Mouse (Mus musculus): Measurements from ENCODE around the gene Tor3a.

The Tor3a gene

DNA sequence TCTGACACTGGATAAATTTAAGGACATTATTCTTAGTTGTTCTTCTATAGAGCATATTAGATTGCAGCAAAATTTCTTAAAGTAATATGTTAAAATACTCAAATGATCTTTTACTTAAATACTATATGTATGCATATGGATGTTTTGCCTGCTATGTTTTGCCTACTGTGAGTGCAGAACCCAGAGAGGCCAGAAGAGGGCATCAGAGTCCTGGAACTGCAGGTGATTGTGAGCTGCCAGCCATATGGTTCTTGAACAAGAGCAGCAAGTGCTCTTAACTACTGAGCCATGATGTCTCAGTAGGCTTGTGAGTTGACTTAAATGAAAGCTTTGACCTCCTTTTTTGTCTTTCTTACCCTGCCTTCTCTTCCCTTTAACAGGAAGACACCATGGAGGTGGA is 43.2 kb downstream of the Tor3a start:
- DNase-seq = peak; percentile 28

DNA sequence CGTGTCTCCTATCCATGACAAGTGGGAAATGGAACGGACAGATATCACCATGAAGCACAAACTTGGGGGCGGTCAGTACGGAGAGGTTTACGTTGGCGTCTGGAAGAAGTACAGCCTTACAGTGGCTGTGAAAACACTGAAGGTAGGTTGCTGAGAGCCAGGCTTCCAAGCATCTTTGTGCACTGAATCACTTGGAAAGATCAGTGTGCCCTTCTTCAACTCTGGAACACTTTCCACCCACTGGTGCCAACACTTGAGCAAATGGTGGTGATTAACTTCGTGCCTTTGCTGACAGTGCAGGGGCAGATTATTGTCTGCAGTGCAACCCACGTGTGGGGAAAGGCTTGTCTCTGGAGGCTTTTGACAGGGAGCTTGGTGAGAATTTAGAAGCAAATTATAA is 44.2 kb downstream of the Tor3a start:
- no peak for DNase-seq

DNA sequence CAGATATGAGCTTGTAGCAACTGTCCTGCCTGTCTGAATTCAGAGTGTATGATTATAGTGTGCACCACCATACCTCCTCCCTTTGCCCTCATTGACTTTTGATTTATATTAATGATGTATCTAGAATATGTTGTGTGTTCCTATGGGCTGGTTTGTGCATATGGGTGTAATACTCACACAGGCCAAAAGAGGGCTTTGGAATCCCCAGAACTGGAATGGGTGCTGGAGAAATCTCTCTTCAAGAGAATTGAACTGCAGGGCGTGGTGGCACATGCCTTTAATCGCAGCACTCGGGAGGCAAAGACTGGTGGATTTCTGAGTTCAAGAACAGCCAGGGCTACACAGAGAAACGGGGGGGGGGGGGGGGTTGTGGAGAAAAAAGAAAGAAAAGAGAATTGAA is 47.4 kb downstream of the Tor3a start:
- DNase-seq = no peak

DNA sequence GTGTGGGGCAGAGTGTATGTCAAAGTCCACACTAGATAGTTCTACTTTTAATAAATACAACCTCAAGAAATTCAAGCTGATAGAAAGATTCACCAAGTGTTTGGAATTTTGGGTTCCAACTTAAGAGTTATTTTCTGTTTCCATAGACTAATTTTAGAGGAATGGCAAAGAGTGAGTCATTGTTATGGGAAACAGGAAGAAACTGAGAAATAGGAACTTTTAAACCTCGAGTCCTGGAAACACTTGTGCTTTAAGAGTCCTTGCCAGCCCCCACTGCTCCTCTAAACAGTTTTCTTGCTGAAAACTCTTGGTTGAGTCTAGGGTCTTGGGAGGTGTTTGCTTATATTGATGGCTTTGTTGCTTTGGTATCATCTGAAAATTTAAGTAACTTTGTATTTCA is 49.9 kb downstream of the Tor3a start:
- no peak for DNase-seq

DNA sequence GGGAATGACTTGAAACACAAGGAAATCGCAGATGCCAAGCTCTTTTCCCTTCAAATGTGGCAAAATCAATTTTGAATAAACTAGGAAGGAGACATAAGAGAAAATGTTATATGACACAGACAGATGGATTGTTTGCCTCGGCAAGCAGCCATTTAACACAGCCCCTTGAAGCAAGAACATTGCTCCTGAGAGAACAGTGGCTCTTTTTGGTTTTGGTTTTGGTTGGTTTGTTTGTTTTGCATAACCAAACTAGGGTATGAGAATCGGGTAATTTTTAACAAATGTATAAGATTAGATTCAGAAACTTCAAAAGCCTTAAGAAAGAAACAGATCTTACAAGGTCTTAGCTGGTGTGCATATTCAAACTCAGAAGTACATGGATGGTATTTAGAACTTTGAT is 53.2 kb downstream of the Tor3a start:
- no peak for DNase-seq

DNA sequence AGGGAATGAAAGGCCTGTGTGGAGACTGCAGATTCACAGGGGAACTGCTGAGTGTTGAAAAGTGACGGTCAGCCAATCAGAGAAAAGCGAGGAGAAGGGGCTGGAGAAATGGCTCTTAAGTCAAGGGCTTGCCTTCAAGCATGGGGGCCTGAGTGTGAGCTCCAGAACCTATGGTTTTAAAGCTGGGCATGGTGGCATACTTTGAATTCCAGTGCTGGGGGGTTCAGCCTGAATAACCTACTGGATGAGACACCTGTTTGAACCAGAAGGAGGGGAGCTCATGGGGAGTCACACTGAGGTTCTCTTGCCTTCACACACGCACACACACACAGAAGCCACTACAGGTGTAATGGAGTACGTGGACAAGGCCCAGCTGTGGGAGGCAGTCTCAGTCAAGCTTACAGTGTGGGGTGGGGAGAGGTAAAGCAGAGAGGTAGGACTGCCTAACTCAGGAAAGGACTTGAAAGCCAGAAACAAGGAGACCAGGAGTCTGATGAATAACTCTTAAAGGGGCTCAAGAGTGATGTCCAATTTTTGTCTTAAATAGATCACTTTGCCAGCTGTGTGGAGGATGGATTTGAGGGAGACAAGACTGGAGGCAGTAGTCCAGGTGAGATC is 53.8 kb downstream of the Tor3a start:
- no peak for DNase-seq

DNA sequence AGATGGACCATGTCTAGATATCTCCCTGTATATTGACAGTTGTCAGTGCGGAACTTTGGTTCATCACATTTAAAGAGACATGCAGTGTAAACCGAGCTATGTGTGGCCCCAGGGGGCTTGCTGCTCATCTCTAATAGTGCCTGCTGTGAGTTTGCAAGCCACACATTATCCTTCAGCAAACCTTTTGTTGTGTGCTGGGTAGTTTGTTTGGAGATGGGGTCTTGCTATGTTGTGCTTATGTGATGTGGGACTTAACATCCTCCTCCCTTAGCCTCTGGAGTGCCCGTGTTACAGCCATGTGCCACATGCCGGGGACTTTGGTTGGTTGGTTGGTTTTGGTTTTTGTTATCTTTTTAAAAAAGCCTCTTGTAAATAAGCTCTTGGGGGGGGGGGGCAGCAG is 56.3 kb downstream of the Tor3a start:
- DNase-seq = no peak

DNA sequence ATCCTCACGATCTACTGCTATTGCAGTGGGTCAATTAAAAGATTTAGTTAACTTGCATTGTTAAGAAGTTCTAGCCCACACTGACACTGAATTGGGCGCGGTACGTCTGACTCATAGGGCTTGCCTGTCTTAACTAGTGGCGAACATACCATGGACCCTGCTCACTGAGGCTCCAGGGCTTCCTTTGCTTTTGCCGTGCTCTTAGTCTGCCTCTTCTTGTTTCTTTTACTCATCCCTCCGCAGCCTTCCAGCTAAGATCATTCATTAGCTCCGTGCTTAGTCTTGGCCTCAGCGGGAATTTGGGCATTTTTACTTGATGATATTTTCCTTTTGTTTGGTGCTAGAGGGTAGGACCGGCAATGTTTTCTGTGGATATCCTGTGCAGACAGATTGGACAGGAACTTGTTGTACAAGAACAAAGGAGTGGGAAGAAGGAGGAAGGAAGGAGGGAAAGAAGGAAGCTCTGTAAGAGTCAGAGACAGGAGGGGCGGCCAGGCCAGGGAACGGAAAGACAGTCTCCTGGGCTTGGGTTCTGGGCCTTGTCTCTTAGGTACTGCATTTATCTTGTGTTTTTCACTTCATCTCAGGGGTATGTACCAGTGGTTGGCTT is 57.1 kb downstream of the Tor3a start:
- peak; percentile 32 for DNase-seq

DNA sequence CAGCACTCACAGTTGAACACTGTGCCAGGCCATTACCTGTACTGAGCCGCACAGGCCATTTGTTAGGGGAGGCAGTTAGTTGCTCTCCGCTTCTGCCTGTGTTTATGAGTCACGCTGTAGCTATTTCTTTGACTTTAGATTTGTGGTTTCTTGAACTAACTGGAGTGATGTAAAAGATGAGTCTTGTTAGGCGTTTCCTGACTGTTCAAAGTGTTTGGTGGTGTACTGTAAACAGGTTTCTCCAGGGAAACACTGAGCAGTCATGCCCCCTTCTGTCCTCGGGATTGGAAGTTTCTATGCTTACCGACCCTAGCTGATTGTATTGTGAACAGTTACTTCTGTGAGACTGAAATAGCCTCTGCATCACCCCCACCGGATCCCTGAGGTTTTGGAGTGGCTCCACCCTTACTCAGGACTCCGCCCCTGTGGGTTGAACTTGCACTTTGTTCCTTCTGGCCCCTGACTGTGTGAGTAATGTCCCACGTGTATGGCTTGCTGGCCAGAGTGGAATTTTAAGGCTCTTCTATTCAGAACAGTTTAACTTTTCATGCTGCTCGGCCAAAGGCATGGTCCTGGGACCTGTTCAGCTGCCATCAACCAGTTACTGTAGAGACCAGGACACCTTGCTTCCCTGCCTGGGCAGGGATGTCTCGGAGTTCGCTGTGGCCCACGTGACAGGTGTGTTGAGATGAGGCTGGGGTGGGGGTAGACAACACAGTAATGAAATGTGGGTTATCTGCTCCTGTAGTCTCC is 58.6 kb downstream of the Tor3a start:
- DNase-seq = peak; percentile 78

DNA sequence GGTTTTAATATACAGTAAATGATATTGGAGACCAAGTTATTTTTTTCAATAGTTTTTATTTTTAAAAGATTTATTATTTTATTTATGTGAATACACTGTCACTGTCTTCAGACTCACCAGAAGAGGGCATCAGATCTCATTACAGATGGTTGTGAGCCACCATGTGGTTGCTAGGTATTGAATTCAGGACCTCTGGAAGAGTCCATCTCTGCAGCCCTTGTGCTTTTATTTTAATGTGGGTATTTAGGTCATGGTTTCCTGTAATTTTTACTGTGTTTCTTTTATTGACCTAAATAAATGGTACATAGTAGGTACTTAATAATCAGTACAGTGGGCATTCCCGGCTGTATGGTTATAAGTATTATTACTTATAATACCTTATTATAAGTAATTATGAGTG is 59.4 kb downstream of the Tor3a start:
- no peak for DNase-seq

DNA sequence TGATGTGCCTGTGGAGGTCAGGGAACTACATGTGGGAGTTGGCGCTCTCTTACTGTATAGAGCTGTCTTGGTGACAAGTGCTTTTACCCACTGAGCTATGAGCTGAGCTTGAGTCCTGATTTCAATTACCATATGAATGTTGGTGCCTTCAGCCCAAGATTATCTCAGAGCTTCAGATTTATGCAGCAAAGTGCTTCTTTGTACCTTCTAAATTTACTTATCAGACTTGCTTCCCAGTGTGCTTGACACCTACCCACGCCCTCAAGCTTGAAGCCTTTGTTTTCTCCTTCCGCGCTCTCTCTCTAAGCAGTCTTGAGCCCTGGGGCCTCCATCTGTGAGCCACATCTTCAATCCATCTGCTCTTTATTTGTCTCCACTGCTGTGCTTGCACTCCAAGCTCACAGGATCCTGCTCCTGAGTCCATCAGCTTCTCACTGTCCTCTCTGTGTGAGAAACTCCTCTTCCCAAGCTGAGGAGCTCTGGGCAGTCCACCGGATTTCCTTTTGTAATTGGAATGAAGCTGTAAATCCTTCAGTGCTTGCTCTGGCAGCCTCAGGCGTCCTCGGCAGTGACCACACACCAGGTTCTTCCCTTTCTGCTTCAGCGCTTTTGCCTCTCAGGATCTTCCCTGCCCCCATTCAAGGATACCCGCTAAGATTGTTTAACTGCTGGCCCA is 60.2 kb downstream of the Tor3a start:
- DNase-seq = peak; percentile 10

DNA sequence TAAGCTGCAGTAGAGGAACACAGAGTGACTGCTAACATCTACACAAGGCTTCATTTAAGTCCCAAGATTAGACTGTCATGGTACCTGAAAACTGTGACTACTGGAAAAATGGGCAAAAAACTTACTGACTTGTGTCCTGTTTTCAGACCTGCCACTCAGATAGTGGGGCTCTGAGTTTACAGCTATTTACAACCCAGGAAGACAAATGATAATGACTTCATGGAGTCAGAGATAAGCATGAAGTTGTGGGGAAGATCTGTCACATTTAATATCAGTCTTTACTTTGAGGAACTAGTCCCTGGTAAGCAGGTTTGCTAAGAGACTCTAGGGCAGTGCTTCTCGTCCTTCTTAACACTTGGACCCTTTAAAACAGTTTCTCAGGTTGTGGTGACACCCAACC is 63.9 kb downstream of the Tor3a start:
- no peak for DNase-seq

DNA sequence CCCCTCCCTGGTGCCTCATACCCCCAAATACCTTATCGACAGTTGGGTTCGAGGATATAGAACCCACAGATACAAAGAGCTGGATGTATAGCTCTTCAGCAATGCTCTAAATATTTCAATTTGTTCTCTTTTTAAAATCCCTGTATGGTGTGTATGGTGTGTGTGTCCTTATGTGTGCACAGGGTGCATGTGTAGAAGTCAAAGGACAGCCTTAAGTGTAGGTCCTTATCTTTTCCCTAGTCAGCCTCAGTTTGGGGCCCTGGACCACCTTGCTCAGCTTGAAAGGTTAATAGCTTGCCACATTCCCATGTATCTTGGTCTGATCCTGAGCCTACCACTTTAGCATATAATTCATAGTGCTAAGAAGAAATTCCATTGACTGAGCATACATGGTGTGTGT is 65.7 kb downstream of the Tor3a start:
- no peak for DNase-seq

DNA sequence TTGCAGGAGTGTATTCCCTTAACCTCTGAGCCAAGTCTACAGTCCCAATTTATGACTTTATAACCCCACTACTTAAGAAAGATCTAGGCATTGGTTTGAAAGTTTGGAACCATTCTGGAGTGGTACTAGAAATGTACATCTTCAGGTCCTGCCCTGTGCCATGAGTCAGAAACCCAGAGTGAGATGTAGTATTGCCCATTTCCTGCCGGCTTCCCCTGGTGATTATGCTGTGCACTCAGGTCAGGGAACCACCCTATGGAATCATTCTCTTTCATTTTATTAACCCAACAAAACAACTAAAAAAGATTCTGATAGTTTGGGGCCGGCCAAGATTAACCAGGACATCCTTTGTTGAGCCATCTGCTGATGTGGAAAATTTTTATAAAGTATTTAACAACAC is 68.2 kb downstream of the Tor3a start:
- no peak for DNase-seq

DNA sequence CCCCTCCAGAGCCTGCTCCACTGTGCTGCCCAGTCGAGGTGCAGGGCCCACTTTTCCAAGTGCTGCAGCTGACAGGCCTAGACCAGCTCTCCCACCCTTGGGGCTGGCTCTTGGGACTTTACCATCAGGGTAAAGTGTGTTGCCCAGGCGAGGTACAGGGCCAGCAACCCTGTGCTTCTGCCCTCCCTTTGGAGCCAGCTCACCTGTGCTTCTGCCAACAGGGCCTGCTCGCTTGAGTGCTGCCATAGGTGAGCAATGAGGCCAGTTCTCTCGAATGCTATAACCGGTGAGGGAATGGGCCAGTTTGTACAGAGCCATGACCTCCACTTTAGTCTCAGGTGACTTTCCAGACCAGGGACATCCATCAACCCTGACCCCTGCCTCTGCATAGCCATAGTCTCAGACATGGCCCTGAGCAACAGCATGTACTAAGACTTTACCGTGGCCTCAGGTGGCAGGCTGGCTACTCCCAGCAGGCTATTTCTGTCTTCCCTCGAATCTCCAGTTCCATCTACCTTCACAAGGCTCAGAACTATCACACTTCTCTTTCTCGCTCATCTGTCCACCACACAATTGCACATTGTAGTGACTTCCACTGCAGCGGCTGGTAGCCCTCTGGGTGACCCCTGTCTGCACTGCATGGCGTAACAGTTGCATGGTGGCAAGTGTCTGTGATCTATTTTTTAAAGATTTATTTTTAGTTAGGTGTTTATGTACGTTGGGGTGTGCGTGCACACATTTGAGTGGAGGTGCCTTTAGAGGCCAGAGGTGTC is 68.9 kb downstream of the Tor3a start:
- no peak for DNase-seq

Measured in liver (tissue).